Mouse (Mus musculus) ES-CJ7 (cell line): ENCODE results near the gene Rps21.
A peak's percentile ranks its signal among the peaks of the same experiment; 100 is the strongest.

Experiments
- DNase-seq: peaks from one replicate; pipeline ENCODE4 v3.0.0; 2011; ENCODE audit warnings: low read depth, low spot score

Gene Rps21

DNA sequence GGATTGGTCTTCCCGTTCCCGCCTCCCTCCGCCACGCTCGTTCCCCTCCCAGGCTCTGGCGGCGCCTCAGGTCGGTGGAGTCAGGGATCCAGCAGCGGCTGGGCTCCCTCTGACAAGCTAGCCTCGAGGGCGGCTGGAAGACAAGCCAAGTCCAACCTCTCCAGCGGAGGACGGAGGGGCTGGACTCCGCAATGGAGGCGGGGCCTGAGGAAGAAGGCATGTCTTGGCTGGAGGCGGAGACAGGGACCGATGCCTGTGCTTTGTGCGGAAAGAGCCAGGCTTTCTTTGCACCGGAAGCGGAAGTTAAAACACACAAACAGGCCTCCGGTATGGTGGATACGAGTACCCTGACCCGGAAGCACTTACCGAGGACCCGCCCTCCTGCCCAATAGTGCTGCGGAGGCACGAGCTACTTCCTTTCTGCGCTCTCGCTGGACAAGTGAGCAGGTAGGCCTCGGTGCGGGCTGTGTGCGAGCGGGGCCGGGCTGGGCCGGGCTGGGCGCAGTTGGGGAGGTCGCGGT, at the start of gene Rps21:
Gene Rps21 (plus strand): TSS at position 377 of the 521 bp plus-strand sequence.
- peak; percentile 100 for DNase-seq

DNA sequence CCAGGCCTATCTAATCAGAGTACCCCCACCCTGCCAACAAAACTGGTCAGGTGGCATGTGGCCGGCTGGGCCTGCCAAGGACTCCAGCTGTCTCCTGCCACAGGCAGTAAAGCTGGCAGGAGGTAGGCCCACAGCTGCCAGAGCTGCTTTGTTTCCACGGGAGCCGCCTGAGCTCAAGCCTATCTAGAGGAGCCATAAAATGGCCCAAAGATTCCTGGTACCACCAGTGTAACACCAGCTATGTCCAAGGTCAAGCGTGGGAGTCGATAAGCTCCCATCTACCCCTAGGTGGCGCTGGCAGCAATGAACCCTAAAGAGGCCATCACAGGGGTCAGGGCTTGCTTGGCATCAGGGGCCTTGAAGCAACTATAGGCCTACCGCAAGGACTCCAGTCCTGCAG, 49.3 kb upstream of the Rps21 start:
- DNase-seq, result peak; percentile 75

DNA sequence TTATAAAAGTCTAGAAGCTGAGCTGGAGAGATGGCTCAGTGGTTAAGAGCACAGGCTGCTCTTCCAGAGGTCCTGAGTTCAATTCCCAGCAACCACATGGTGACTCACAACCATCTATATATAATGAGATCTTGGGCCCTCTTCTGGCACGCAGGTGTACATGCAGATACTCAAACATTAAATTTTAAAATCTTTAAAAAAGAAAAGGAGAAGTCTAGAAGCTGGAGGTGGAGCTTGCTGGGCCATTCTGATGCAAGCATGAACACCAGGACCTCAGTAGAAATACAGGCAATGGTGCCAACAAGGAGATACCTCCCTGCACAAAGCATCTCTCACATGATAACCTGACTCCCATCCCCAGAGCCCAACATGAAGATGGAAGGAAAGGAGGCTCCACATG, 48.2 kb upstream of the Rps21 start:
- DNase-seq, result no peak

DNA sequence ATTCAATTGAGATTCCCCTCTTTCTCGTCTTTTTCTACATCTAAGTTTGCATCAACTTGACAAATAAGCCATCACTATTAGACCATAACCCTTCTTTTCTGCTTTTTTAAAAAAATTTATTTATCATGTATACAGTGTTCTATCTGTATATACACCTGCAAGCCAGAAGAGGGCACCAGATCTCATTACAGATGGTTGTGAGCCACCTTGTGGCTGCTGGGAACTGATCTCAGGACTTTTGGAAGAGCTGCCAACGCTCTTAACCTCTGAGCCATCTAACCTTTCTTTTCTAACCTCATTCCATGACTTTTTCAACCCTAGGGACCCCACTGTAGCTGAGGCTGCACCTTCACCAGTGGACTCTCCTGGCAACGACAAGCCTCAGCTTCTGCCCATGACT, 44.9 kb upstream of the Rps21 start:
- peak; percentile 46 for DNase-seq

DNA sequence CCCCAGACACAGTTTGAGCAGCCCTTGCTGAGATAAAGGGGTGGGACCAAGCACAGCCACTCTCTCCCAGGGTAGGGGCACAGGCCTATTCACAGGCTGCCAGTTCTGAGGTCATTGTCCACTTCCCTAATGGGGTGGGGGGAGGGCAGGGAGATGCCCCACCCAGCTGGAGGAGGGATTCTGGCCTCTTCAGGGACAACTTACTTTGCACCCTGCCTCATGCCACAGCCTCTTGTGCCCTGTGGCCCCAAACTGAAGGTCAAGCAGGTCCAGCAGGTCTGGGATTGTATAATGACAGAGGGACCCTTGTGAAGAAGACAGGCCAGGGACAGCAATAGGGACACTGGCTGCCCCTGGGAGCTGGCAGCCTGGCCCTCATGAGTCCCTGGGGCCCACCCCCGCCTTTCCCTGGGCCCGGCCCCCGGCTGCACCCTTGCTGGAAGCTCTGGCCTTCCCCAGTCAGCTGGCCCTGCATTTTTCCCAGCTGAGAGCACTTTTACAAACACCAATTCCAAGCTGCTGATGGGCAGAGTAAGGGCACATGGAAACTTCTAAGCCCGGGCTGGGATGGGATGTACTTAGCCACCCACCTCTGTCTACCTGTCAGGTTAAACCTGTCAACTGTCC, 42.7 kb upstream of the Rps21 start:
- DNase-seq, result no peak

DNA sequence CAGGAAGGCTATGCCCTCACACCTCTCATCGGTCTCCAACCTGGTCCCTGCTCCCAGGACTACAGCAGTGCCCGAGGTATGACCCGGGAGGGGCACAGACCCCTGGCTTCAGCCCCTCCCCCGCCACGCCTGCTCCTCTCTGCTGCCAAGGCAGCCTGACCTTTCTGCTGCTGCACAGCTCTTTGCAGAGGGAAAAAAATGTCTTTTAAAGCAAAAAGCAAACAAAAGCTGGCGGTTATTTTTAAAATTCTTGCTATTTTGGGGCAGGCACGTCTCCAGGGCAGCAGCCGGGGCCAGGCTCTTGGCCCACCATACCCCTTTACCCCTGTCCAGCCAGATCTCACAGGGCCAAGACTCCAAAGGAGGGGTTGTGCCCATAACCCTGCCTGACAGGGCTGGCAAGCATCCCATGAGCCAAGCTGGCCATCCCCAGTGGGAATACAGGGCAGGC, 42.1 kb upstream of the Rps21 start:
- DNase-seq, result no peak

DNA sequence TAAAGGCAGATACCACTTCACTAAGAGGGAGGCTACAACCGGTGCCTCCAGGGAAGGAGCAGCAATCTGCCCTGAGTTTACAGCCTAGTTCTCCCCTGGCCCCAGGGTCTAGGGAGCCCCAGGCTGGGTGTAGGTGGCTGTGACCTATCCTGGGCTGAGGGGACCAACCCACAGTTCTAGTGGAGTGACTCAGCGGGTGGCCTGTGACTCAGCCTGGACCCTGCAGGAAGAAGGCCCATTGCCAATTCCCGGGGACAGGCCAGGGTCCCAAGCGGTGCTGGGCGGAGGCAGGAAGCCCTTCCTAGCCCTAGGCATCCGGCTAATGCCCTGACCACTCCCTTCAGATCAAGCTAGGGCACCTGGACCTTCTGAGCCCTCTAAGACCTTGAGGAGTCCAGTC, 41.2 kb upstream of the Rps21 start:
- DNase-seq, result no peak

DNA sequence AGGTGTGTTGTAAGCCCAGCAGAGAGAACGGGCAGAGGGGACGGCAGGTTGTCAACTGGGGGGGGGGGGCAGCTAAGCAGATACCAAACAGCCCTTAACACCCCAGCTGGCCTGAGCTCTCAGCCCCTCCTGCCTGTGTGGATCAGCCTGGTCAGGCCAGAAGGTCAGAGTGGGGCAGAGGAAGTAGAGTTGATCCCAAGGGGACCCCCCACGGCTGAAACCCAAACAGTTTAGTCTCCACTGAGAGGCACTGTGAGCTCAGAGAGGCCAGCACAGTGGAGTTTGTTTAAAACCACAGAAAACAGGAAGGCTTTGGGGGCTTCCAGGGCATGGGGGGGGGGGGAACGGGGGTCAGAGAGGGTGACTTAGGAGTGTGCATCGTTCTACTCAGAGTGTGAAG, 40.3 kb upstream of the Rps21 start:
- no peak for DNase-seq

DNA sequence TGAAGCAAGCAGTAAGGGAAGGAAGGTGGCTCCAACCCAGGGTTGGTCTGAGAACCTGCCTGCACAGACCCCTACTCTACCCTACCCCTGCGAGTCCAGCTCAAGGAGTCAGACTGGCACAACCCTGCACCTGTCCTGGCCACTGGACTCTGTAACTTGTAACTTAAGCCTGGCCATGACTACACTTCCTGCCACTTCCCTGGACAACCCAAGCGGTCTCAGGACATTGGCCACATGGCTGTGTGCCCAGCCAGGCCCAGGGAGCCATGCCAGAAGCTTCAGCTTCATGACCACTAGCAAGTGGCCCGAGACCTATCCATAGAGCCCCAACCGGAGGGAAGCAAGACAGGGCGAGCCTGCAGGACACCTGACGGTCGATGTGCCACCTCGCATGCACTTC, 39.6 kb upstream of the Rps21 start:
- DNase-seq, result no peak

DNA sequence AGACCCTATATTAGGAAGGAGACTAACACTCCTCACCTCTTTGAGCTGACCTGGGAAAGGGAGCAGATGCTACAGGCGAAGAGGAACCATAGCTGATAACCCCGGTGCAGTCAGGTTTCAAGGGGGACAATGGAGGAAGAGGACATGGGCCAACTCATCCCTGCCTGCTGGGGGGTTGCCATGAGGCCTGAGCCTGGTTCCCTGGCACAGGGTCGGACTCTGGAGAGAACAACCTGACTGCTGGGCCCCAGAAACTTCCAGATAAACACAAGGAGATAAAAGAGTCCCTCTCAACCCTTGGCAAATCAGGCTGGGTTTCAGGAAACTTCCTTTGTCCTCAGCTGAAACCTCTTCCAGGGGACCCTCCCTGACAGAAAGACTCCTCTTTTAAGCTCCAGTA, 38.9 kb upstream of the Rps21 start:
- no peak for DNase-seq

DNA sequence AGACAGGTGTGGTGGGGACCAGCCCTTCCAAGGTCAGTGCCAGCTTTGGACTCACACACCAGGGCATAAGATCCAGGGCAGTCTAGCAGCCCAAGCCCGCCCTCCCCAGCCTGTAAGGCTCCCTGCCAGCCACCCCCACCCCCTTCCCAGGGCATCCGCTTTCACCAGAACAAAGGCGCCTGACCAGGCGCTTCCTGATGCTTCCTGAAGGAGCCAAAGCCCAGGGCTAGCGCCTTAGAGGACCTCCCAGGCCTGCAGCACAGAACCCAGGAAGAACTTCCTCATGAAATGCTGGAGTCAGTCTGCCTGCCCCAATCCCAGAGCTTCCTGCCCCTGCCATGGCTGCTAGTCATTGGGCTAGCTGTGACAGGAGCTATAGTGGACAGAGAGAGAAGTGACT, 38.5 kb upstream of the Rps21 start:
- DNase-seq, result no peak

DNA sequence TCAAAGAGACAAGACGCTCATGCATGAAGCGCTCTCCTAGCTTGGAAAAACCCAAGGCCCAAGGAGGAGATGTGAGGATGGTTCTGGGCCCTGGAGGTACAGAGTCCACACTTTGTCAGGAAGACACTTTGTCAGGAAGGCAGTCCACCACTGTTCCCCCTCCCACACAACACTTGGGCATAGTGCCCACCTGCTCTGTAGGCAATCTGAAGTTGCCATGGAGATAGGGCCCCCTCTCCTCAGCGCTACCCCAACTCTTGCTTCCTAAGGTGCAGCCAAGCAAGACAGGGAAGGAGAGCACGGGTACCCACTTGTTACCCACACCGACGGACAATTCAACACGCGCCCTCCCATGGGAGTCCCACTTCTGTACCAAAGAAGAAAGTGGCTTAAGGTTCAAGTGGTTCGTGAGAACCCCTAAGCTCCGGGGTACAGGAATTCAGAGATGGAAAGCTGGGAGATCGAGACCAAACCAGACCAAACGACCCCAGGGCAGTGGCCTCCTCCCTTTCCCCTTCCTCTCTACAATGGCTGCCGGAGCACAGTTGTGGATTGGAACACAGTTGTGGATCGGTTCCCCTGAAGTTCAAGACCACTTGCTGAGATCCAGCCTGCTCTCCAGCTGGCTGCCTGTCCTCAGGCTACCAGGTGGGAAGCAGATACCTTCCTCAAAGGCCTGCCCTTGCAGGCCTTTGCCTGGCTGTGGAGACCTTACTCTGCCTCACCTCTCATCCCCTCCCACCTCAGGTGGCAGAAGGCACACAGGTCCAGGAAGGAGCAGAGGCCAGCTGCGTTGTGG, 37.8 kb upstream of the Rps21 start:
- no peak for DNase-seq

DNA sequence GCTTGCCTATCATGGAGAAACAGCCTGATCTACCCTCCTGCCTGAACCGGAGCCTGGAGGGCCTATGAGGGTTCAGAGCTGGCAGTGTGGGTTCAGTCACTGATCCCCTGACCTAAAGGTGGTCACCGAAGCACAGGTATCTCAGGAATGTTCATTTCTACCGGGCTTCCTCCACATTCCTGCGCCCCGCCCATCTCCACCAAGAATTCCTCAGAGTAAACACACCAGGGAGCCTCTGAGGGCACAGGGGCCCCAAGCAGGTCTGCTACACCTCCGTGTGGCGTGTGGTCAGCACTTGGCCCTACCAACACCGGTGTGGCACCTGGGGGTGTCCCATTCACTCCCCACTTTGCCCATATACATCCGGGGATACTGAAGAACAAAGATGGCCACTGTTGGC, 37.0 kb upstream of the Rps21 start:
- DNase-seq, result peak; percentile 85

DNA sequence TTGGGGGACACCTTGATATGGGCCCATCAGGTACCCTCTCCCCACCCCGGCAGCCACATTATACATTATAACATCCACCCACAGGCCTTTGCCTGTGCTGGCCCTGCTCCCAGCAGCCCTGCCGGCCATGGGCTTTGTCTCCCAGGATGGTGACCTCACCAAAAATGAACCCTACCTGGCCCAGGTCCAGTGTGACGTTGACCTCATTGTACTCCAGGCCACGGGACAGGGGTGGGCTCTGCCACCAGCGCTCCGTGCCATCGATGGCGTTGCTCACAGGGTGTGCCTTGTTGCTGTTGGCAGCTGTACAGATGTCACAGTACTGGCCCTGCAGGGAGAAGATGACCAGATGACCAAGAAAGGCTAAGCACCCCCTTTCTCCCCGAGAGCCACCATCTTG, 36.1 kb upstream of the Rps21 start:
- no peak for DNase-seq

DNA sequence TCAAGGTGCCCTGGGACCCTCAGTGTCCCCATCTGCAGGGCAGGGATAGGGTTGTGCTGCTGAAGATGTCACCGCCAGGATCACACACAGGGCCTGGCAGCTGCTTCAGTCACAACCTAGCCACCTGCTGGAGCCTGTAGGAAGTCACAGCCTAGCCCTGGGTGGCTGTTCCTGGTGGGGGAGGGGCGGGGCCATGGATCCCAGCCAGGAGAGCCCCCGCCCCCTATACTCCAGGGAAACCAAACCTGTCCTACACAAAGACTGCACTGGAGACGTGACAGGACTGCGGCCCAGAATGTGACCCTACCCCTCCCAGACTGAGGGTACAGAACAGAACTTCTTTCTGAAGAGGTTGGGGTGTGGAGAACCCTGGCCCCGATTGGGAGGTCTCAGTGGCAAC, 34.9 kb upstream of the Rps21 start:
- DNase-seq, result peak; percentile 92

DNA sequence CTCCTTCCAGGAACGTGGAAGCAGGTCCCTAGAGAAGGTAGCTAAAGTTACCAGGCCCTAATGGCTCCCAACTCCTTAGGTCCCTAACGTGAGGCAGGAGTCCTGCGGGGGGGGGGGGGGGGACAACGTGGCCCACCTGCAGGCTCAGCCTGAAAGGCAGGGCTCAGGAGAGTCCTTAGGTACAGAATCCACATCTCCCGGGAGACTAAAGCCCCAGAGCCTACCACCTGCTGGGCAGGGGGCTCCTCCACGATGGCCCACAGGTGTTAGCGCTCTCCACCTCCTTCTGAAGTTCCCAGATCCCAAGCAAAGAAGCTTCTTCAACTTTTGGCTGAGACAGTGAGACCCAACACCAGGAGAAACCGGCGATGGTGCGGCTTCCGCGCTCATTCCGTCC, 32.5 kb upstream of the Rps21 start:
- peak; percentile 55 for DNase-seq

DNA sequence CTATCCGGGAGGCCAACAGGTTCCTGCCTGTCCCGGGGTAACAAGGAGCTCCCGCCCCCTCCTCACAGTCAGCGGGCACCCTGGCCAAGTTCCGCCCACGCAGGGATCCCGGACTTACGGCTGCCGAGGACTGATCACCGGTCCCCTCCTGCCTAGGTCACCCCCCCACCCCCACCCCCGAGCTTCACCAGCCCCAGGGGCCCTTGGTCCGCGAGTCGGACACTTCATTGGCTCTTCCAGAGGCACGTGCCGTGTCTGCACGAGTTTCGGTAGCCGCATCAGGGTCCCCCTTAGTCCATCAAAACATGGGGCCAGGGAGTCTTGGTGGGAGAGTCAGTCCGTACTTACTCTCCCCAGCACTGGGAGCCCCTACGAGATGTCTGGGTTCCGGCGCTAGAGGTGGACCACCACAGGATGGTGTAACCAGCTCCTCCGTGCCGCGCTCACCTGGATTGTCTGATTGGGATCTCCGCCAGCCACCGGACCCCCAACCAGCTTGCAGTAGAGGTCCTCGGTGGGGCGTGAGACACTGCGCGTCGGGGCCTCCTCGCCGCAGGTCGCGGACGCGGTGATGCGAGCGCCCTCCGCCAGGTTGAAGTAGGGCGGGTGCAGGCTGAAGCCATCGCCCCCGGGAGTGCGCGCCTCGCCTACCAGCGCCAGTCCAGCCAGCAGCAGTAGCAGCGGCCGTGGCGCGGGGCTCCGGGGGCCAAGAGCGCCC, 32.0 kb upstream of the Rps21 start:
- DNase-seq, result no peak

DNA sequence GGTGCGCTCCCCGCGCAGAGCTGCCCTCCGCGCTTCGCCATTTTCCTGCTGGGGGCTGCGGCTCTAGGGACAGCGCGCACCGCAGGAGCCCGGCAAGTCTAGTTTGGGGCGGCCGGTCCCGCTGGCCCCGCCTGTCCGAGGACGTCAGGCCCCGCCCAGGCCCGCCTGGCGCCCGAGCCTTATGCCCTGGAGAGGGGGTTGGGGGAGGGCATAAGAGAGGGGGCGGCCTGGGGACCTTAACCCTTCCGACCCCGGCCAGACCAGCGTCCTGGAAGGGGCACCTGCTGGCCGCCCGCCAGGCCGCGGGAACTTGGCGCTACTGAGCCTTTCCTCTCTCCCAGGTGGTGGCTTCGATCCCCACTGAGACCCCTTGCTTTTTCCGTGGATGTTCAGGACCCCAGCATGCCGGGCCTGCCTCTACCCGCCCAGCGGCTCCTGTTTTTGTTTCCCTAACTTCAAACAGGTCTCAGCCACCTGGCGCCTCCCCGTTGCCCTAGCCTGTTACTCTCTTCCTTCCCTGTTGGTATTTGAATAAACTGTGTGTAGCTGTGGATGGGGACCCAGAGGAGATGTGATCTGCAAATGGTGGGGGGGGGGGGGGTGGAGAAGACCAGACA, 31.3 kb upstream of the Rps21 start, which contains the start of gene Lama5:
Gene Lama5 (minus strand): TSS at position 98 of the 617 bp plus-strand sequence.
- peak; percentile 71 for DNase-seq

DNA sequence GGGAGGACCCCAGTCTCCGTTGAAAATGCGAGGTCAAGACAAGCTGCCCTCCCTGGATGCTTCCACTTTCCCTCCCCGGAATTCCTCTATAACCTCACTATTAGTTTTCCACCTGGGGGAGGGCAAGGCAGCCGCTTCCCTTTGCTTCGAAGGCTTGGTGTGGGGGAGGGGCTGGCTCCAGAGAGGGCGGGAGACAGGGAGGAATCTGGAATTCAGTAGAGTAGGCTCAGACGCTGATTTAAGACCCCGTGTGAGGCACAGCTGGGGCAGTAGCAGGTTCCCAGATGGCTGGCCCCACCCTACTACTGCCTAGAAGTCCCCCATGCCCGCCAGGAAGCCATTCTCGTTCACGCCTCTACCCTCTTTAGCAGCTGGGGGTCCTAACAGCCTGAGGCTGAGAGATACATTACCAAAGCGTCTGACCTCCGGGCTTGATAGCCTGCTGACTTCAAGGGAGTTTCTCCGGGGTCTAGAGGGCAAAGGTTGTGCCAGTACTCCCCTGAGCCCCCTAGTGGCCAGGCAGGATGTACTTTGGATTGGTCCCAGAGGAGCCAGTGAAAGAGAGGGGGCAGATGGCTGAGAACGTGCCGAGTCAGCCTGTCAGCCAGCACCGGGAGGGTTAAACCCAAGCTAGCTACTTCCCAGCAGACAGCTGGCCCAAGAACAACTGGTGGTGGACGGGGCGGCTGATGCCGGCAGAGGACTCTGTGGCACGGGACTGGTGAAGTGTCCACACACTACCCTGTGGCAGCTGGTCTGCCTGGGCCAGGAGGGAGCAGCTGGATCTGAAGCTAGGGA, 29.7 kb upstream of the Rps21 start:
- peak; percentile 99 for DNase-seq

DNA sequence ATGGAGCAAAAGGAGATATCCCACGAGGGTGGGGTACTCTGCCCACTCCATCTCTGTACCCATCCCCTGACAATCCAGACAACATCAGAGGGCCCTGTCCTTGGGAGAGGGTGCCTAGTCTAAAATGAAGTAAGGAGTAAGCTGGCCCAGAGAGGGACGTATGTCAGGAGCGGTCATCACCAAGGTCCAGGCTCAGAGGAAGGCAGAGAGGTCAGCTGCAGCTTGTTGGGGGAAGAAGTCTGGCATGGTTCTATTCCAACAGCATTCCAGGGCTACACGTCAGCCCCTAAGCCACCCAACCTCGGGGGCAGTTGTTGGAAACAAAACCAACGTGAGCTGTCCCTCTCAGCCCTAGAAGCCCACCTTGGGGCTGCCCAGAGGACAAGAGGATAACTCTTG, 29.1 kb upstream of the Rps21 start:
- no peak for DNase-seq

DNA sequence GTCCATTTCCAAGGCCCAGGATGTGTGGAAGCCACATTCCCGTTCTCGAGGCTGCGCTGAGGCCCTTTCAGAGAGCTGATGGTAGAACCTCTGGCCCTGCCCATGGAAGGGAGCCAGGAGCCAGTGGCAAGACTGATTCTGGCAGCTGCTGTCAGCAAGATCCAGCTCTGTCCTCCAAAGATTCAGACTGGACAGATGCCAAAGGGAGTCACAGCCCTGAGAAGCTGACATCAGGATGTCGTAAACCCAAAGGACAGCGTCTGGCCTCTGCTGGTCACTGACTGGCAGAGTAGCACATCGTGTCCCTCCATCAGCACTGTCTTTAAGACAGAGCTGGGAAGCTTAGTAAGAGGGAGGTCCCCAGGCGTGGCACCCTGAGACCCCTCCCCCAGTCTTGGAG, 28.6 kb upstream of the Rps21 start:
- no peak for DNase-seq
